Mouse (Mus musculus): ENCODE results near the gene Atxn7l1. TPM values are rescaled to one million over a fixed set of nuclear protein-coding genes. Genes with fewer than 3 reads are reported as not detected.
"Not testable (repeated sequence)": the region's sequence is repeated elsewhere in the genome, so short reads cannot be mapped to it uniquely, and the experiment has no call there.

The Atxn7l1 gene
- polyA plus RNA-seq, 1 experiment: 176 TPM

DNA sequence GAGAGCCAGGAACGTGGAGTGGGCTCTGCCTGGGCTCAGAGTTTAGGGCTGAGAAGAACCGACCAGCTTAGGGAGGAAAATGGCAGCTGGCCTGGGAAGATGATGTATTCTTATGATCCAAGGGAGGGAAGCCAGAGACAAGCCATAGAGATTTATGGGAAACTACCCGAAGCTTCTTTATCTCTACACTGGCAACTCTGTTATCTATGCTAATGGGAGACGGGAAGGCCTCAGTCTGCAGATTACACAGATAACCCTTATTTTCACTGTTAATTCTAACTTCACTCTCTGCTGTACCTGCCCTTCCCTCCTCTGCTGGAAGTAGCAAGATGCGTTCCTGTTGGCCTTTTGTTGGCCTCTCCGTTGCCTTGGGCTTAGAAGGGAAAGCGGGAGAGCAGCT, 5.6 kb downstream of the Atxn7l1 start:
- Histone ChIP-seq H3K4me3 (ENCODE audit: control insufficient read depth, low read depth, low read length) (no peak overlapping the region), H3K4me1 (ENCODE audit: control insufficient read depth, insufficient read depth, low read length) (no peaks in the 10 kb centered on the region), H3K27me3 (ENCODE audit: control insufficient read depth, insufficient read depth, low read length) (no peaks in the 10 kb centered on the region), H3K36me3 (ENCODE audit: control insufficient read depth, insufficient read depth, low read length) (no peaks in the 10 kb centered on the region), H3K27ac (ENCODE audit: control insufficient read depth, insufficient read depth, low read depth, low read length) (no peak overlapping the region)
- TF ChIP-seq CTCF (IDR thresholded peaks at IDR 0.05; ENCODE audit: control insufficient read depth, insufficient read depth, insufficient replicate concordance, low read depth, low read length): no peak
- no peak for TF ChIP-seq POLR2A (IDR thresholded peaks at IDR 0.05; ENCODE audit: control insufficient read depth, low read depth, low read length)

DNA sequence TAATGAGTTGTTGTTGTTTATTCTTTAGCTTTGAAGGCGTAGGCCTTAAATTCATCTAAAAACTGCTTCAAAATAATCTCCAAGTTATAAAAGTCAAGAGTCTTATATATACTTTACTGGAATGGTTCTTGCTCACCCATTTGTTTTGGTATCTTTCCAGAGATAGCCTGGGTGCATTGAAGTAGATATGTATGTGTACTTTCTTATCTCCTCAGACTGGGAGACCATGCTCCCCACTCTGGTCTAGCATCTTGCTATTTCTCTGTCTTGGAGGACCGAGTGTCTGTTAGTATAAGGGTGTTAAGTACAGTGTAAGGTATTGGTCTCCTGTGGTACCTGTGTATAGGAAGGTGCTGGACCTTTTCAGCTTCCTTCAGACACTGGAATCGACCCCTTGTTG, 6.4 kb downstream of the Atxn7l1 start:
- Histone ChIP-seq H3K4me3 (ENCODE audit: control insufficient read depth, low read depth, low read length) (no peak overlapping the region), H3K27me3 (ENCODE audit: control insufficient read depth, insufficient read depth, low read length) (no peaks in the 10 kb centered on the region), H3K36me3 (ENCODE audit: control insufficient read depth, insufficient read depth, low read length) (no peaks in the 10 kb centered on the region), H3K4me1 (ENCODE audit: control insufficient read depth, insufficient read depth, low read length) (no peaks in the 10 kb centered on the region), H3K27ac (ENCODE audit: control insufficient read depth, insufficient read depth, low read depth, low read length) (no peak overlapping the region)
- TF ChIP-seq POLR2A (IDR thresholded peaks at IDR 0.05; ENCODE audit: control insufficient read depth, low read depth, low read length) (no peak), CTCF (IDR thresholded peaks at IDR 0.05; ENCODE audit: control insufficient read depth, insufficient read depth, insufficient replicate concordance, low read depth, low read length) (no peak)

- Histone ChIP-seq H3K27me3 (ENCODE audit: control insufficient read depth, insufficient read depth, low read length) (no peaks in the 10 kb centered on the region), H3K4me3 (ENCODE audit: control insufficient read depth, low read depth, low read length) (no peak overlapping the region), H3K4me1 (ENCODE audit: control insufficient read depth, insufficient read depth, low read length) (no peaks in the 10 kb centered on the region), H3K27ac (ENCODE audit: control insufficient read depth, insufficient read depth, low read depth, low read length) (no peak overlapping the region), H3K36me3 (ENCODE audit: control insufficient read depth, insufficient read depth, low read length) (no peaks in the 10 kb centered on the region)
- no peak for TF ChIP-seq POLR2A (IDR thresholded peaks at IDR 0.05; ENCODE audit: control insufficient read depth, low read depth, low read length)
- no peak for TF ChIP-seq CTCF (IDR thresholded peaks at IDR 0.05; ENCODE audit: control insufficient read depth, insufficient read depth, insufficient replicate concordance, low read depth, low read length)
Measured at GRCm38 (mm10) chr12:33154732-33155131, 7.2 kb downstream of the Atxn7l1 start.

- TF ChIP-seq POLR2A (IDR thresholded peaks at IDR 0.05; ENCODE audit: control insufficient read depth, low read depth, low read length): no peak
- TF ChIP-seq CTCF (IDR thresholded peaks at IDR 0.05; ENCODE audit: control insufficient read depth, insufficient read depth, insufficient replicate concordance, low read depth, low read length): no peak
- Histone ChIP-seq H3K27me3 (ENCODE audit: control insufficient read depth, insufficient read depth, low read length) (no peaks in the 10 kb centered on the region), H3K4me3 (ENCODE audit: control insufficient read depth, low read depth, low read length) (no peak overlapping the region), H3K4me1 (ENCODE audit: control insufficient read depth, insufficient read depth, low read length) (no peaks in the 10 kb centered on the region), H3K36me3 (ENCODE audit: control insufficient read depth, insufficient read depth, low read length) (no peaks in the 10 kb centered on the region), H3K27ac (ENCODE audit: control insufficient read depth, insufficient read depth, low read depth, low read length) (no peak overlapping the region)
Measured at GRCm38 (mm10) chr12:33156334-33157018, 9.0 kb downstream of the Atxn7l1 start.

DNA sequence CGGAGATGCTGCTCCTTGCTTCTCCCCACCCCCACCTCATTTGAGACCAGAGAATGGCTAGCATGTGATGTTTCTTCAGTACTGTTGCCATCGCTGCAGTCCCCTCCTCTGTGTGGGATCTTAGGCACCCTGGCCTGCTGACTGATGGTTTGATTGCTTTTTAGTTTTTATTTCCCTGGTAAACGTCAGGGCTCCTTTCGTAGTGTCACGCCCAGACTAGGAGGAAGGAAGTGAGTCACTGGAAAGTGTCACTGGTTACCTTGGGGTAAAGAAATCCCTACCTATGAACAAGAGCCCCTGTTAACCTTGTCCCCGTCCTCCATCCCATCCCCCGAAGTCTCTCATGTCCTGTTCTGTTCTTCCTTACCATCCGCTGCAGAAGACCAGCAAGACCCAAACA, 10.8 kb downstream of the Atxn7l1 start:
- Histone ChIP-seq H3K27me3 (ENCODE audit: control insufficient read depth, insufficient read depth, low read length) (no peaks in the 10 kb centered on the region), H3K27ac (ENCODE audit: control insufficient read depth, insufficient read depth, low read depth, low read length) (no peak overlapping the region), H3K4me1 (ENCODE audit: control insufficient read depth, insufficient read depth, low read length) (no peaks in the 10 kb centered on the region), H3K4me3 (ENCODE audit: control insufficient read depth, low read depth, low read length) (no peak overlapping the region), H3K36me3 (ENCODE audit: control insufficient read depth, insufficient read depth, low read length) (no peaks in the 10 kb centered on the region)
- no peak for TF ChIP-seq CTCF (IDR thresholded peaks at IDR 0.05; ENCODE audit: control insufficient read depth, insufficient read depth, insufficient replicate concordance, low read depth, low read length)
- no peak for TF ChIP-seq POLR2A (IDR thresholded peaks at IDR 0.05; ENCODE audit: control insufficient read depth, low read depth, low read length)

DNA sequence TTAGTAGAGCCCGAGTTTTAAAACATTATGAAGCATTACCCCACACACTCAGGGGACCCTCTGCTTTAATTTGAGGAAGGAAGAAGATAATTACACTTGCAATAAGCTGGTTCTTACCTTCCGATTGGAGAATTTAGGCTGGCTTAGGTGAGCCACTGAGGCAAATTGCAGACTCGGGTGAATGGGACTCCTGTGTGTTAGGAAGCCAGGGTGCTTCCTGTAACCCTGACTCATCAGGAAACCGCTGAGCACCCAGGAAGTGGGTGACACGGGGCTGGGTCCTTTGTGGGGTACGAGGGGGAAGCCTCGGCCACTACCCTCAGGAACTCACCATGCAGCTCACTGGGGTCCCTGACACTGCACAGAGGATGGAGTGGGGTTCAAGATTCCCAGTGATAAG, 12.9 kb downstream of the Atxn7l1 start:
- Histone ChIP-seq H3K36me3 (ENCODE audit: control insufficient read depth, insufficient read depth, low read length) (no peaks in the 10 kb centered on the region), H3K4me3 (ENCODE audit: control insufficient read depth, low read depth, low read length) (no peak overlapping the region), H3K27me3 (ENCODE audit: control insufficient read depth, insufficient read depth, low read length) (no peaks in the 10 kb centered on the region), H3K4me1 (ENCODE audit: control insufficient read depth, insufficient read depth, low read length) (no peaks in the 10 kb centered on the region), H3K27ac (ENCODE audit: control insufficient read depth, insufficient read depth, low read depth, low read length) (no peak overlapping the region)
- no peak for TF ChIP-seq POLR2A (IDR thresholded peaks at IDR 0.05; ENCODE audit: control insufficient read depth, low read depth, low read length)
- no peak for TF ChIP-seq CTCF (IDR thresholded peaks at IDR 0.05; ENCODE audit: control insufficient read depth, insufficient read depth, insufficient replicate concordance, low read depth, low read length)

GRCm38 (mm10) chr12:33162541-33162940, 15.0 kb downstream of the Atxn7l1 start:
- TF ChIP-seq CTCF (IDR thresholded peaks at IDR 0.05; ENCODE audit: control insufficient read depth, insufficient read depth, insufficient replicate concordance, low read depth, low read length) (no peak), POLR2A (IDR thresholded peaks at IDR 0.05; ENCODE audit: control insufficient read depth, low read depth, low read length) (no peak)
- H3K27ac ChIP-seq (ENCODE audit: control insufficient read depth, insufficient read depth, low read depth, low read length): no peak overlapping the region
- H3K27me3 ChIP-seq (ENCODE audit: control insufficient read depth, insufficient read depth, low read length): no peaks in the 10 kb centered on the region
- H3K4me3 ChIP-seq (ENCODE audit: control insufficient read depth, low read depth, low read length): no peak overlapping the region
- no peaks in the 10 kb centered on the region for H3K4me1 ChIP-seq (ENCODE audit: control insufficient read depth, insufficient read depth, low read length)
- no peaks in the 10 kb centered on the region for H3K36me3 ChIP-seq (ENCODE audit: control insufficient read depth, insufficient read depth, low read length)

DNA sequence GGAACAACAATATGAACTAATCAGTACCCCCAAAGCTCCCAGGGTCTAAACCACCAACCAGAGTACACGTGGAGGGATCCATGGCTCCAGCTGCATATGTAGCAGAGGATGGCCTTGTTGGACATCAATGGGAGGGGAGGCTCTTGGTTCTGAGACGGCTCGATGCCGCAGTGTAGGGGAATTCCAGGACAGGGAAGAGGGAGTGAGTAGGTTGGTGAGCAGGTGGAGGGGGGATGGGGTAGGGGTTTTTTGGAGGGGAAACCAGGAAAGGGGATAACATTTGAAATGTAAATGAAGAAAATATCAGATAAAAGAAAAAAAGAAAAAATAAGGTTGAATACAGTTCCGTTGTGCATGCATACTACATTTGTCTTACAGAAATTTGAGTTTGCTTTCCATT, 16.5 kb downstream of the Atxn7l1 start:
- H3K36me3 ChIP-seq (ENCODE audit: control insufficient read depth, insufficient read depth, low read length); H3K27me3 ChIP-seq (ENCODE audit: control insufficient read depth, insufficient read depth, low read length); H3K27ac ChIP-seq (ENCODE audit: control insufficient read depth, insufficient read depth, low read depth, low read length); H3K4me3 ChIP-seq (ENCODE audit: control insufficient read depth, low read depth, low read length); H3K4me1 ChIP-seq (ENCODE audit: control insufficient read depth, insufficient read depth, low read length): not testable (repeated sequence)
